Mouse (Mus musculus) embryo, embryonic 9.5 days (tissue): Measurements from ENCODE around the gene Ciart.
"Not testable (repeated sequence)": the region's sequence is repeated elsewhere in the genome, so short reads cannot be mapped to it uniquely, and the experiment has no call there.

Source experiments
- DNase-seq: peaks from one replicate; pipeline ENCODE4 v3.0.0-alpha.2; 2017; ENCODE audit errors: extremely low spot score

Gene Ciart

DNA sequence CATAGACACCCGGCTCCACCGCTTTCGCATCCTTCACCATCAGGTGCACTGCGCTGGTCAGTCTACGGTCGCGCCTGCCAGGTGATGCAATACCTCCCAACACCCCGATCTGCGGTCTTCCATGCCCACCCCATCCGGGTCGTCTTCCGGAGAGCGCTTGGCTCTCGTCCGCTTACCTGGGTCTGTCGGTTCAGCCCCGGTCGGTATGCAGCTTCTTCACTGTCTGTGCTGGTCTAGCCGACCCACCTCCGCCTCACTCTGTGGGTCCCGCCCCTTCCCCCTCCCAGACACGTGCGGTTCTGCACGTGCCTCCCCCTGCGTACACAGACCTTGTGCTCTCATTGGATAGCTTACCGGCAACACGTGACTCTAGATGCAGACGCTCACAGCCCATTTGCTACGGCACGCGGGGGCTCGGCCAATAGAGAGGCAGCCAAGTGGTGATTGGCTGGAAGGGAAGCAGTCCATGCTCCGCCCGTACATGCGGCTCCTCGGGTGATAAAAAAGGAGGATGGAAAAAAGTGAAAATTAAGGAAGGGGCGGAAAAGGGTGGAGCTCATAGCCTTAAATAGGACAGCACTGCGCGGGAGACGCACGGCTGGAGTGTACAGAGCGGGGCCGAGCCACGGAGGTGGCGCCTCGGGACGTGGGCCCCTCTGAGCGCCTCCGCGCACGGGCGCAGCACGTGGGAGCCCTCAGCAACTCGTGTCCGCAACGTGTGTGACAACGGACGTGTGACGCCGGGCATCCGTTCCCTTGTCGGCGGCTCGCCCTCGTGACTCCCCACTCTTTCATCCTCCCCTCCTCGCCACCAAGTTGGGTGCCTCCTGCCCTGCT is at the start of gene Ciart:
Gene Ciart (minus strand): TSS at position 273 of the 837 bp plus-strand sequence.
- peak; percentile 94 for DNase-seq

DNA sequence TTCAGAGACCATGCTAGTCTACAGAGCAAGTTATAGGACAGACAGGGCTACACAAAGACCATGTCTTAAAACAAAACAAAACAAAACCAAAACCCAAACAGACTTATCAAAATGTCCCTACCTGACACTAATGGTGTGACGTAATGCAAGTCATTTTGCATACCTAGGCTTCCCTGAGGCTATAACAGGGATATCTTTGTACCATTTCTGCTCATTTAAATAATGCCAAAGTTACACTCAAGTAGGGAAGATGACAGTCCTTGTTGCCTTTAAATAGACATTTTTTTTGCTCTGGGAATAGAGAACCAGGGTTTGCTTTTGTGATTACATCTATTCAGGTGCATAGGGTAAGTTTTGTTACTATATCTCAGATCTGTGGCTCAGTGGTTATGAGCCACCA is 49.4 kb upstream of the Ciart start:
- no peak for DNase-seq

DNA sequence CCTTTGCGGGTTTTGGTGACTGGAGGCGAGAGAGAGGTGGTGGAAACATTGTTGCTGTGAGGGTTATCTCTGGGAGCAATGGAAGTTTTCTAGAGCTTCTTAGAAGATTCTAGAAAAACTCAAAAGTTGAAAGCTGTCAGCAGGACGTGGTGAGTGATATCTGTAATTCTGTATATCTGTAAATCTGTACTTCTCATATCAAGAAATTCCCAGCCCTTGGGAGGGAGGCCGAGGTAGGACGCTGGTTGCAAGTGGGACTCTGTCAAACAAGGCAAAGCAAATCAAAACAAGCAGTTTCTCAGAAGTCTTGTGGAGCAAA is 48.4 kb upstream of the Ciart start:
- peak; percentile 39 for DNase-seq

DNA sequence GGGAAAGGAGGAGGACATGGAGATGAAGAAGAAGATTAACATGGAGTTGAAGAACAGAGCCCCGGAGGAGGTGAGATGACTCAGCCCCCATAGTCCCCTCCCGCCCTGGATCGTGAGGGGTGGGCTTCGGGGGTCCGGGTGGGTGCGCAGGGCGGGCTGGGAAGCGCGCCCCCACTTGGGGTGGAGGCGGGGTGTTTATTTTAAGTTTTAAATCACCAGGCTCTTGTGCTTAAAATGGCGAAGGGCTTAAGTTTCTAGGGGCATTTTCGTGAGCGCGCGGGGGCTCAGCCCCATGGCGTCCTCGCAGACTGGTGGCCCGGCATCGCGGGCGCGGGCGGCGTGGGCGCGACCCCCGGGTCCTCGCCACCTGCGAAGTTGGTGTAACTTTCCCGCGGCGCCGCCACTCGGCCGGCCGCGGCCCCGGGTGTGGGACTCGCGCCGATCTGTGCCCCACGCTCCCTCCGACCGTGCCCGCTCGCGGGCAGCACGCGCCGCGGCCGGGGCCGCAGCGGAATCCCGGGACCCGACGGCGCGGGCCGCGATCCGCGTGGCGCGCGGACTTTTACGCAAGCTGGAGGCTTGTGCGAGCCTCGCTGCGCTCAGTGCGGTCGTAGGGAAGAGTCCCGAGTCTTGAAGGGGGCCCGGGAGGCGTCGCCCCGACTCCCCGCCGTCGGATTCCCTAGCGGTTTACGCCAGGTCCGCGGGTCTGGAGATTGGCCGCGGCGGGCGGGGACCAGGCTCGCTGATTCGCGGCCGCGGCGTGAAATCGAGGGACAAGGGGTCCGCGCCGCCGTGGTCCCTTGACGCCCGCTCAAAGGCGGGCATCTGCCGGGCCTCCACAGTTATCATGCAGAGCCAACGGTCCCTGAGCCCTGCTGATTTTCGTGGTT is 47.8 kb upstream of the Ciart start:
- peak; percentile 62 for DNase-seq

DNA sequence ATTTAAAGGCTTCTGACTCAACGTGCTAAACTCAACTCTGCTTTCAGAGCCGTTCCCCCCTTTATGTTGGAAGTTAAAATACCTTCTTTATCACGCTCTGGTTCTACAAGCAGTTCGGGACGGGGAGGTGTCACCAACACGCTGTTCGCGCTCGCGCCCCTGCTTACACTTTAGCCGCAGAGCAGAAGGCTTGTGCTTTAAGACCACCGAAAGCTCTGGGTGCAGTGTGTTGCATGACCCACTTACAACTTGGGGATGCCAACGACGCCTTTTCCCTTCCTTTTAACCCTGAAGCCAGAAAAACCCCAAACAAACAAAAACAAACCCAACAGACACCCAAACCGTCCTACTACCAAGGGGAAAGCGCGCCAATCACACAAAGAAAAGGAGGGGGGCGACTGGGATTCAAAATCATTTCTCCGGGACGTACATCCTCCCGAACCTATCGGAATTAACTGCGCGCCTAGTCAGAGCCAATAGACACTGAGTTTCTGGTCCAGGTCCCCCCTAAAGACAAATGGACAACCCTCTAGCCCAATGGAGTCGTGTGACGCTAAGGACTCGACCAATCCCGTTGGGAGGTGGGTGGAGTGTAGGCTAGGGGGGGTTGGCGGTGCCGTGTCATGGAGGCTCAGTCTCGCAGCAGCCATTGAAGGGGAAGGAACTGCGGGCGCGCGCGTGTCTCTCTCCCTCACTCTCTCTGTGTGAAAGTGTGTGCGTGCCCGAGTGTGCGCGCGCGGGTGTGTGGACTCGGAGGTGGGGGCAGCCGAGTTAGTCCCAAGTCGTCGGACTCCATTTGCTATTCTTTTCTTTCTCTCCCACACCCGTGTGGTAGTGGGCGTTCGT is 46.8 kb upstream of the Ciart start, which contains the start of gene Anp32e:
Gene Anp32e (plus strand): TSS at position 589 of the 846 bp plus-strand sequence.
- DNase-seq = peak; percentile 98

DNA sequence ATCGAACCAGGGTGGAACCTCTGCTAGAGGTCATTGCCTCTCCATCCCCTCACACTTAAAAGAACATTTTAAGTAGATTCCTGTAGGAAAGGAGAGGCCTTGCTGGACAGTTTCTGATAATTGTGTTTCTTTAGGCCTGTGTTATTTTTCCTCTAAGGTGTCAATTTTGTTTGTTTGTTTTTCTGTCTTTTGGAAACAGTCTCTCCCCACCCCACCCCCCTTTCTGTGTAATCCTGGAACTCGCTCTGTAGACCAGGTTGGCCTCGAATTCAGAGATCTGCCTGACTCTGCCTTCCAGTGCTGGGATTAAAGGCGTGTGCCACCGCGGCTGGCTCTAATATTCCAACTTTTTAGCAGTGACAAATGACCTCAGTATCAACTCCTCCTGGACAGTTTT is 46.2 kb upstream of the Ciart start:
- no peak for DNase-seq

DNA sequence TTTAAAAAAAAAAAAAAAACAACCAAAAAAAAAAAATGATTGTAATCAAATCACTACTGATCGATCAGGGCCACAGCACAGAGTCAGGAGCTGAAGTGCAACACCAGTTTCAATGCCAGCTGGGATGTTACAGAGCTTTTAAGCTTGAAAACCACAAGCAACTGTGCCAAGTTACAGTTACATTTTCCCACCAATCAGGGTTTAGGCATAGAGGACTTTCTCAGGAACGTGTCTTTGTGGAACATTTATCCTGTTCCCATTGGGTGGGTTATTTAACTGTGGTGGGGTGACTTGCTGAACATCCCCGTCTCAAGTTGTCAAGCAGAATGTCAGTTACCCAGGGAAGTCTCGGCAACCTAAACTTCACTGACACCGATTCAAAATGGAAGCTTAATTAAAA is 43.0 kb upstream of the Ciart start:
- DNase-seq = no peak

DNA sequence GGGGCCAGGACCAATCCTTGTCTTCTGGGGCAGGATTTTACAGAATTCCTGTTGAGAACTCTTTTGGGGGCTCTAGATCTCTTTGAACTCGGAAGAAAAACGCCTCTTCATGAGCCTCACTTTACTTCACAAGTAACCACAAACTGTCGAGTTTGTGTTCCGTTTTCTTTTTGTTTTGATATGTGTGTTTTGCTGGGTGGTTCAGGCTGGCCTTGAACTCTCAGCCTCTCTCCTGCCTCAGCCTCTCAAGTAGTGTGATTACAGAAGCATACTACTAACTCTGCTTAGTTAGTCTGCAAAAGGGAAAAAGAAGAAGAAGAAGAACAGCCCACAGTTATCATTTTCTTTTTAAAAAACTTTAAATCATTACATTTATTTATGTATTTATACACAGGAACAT is 42.1 kb upstream of the Ciart start:
- no peak for DNase-seq

DNA sequence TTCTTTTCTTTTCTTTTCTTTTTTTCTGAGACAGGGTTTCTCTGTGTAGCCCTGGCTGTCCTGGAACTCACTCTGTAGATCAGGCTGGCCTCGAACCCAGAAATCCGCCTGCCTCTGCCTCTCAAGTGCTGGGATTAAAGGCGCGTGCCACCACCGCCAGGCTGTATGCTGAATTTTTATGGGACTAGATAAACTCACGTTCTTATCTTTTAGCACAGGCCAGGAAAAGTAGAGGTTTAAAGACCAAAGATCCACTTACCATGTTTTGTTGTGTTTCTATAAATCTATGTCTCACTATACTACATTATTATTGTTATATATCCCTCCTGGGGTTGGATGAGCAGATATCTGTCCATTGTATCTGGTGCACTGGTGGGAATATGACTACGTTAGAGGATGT is 41.4 kb upstream of the Ciart start:
- DNase-seq = not testable (repeated sequence)

DNA sequence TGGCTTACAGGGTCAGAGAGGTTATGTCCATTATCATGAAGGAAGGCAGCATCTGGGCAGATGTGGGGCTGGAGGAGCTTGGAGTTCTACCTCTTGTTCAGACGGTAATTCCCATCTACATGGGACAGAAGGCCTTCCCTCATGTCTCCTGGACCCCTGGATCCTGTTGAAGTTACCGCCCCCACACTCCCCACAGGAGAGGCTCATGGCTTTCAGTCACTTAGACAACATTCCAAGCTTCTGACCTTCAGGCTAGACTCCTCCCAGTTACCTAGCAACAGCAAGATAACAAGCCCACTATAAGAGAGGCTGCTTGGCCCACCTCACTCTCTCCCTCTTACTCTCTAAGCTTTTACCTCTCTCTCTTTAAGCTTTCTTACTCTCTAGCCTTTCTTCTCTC is 38.5 kb upstream of the Ciart start:
- DNase-seq = not testable (repeated sequence)

DNA sequence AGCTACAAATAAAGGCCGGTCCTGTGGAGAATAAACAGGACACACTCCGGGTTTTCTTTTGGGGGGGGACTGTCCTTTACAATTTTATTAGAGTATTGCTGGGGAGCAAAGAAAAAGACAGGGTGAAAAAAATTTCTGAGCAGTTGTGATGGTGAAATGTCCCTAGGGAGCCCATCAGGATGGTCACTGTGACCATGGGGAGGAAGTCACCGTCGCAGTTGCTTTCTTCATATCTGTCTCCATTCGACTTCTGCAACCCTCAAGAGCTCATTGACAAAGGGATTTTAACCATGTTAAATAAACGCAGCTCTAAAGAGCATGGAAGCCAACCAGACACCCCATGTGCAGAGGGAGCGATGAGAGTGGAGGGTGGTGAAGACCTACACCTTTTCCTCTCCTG is 34.7 kb upstream of the Ciart start:
- no peak for DNase-seq

DNA sequence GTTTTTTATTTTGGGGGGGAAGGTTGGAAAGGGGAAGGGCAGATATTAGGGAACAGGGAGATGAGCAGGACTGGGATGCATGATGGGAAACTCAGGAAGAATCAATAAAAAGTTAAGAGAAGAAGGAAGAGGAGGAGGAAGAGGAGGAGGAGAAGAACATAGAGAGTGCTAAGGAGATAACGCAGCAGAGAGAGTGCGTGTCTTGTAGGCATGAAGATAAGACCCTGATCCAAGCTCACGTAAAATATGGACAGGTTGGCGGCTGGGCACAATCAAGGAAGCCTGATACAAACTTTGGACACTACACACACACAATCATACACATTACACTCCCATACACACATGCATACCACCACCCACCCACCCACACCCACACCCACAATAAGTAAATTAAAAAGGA is 32.7 kb upstream of the Ciart start:
- no peak for DNase-seq

DNA sequence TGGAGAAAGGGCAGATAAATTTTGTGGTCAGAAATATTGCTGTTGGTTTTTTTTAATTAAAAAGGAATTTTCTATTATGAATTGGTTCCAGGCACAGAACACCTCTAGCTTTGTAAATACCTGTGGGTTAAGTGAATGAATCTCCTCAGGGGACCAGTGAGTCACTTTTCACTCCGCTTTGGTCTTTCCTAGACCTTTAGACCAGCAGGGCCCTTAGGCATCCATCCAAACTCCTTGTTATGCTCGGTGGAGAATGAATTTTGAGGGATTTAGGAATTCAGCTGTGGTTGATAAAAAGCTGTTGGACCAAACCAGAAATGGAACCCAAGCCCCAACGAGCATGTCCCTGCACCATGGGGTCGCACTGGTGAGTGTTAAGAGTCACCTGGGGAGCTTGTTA is 25.6 kb upstream of the Ciart start:
- no peak for DNase-seq

DNA sequence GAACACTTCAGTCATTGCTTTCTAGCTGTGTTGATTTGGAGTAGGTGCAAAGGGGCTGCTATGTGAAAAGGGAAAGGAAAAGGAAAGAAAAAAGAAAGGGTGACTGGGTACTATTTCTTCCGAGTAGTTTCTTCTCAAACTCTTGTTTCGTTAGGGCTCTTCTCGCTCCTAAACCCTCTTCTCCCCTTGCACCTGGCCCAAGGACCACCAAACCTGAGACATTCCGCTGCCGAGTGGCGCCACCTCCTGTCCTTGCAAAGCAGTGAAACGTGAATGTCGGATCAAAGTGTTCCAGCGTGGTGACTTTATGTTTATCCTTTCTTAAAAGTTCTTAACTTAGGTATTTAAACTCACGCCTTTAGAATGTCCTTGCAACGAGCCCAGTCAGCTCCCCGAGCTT is 24.8 kb upstream of the Ciart start:
- peak; percentile 76 for DNase-seq

DNA sequence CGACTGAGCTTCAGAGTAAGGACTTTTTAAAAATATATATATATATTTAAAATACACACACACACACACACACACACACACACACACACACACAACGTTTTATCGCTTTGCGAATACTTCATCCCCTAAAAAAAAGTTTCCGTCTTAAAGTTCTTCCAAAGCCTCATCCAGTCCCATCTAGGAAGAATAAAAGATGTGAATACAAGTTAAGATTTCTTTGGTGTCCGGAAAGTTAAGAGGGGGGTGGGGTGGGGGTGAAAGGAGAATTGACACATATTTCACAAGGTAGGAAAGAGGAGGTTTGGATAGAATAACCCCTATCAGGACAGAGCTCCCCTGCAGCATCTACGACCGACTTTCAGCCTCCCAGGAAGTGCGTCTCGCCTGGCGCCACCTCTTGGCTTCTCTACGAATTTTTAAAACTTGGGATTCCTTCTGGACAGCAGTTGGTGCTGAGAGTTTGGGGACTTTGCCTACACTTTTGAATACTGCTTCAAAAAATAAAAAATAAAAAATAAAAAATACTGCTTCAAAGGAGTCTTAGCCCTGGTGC is 24.0 kb upstream of the Ciart start:
- peak; percentile 77 for DNase-seq

DNA sequence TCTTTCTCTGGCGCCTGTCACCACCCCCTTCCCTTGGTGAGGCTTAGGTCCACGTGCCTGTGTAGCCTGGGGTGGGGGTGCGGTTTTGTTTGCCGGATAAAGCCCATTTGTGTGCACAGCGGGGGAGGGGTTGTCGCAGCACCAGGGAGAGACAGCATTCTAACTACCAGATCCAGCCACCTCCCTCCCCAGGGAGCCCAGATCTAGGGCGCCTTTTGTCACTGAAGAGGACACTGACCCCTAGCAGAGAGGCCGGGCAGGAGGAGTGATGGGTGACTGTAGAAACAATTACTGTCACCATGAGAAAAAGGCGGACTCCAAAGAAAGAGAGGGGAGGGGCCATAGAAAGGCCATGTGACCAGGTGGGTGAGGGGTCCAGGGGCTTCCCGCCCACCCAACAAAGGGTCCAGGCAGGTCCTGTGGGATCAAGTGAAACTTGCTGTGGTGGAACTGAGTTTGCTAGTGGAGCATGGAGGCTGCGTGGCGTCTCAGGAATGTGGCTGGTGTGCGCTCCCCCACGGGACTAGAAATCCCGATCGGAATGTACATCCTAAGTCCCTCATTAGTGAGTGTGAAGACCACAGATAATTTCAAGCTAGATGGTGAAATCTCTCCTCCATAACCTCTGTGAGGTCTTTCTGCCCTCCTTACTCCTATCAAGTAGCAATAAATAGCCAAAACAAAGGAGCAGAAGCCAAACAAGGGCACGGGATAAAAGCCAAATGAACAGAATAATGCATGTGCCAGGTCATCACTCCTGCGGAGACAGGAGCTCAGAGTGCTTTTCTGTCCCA is 23.3 kb upstream of the Ciart start:
- DNase-seq = peak; percentile 90

DNA sequence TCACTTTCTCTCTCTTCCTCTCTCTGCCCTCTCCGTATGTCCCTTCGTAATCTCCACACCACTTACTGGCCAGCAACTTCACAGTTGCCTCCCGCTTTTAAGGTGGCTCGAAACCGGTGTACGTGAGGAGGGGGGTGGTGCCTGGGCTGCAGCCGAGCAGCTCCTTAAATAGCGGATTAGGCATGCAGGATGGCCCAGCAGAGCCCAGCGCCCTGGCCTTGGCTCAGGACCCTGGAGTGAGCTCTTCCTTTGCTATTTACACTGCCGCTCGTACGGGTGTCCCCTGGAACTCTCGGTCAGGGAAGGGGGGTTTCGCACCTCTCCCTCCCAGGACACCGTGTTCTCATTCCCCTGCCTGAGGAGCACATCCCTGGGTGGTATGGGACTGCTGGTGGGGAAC is 22.5 kb upstream of the Ciart start, which contains the start of gene Car14:
Gene Car14 (minus strand): TSS at position 124 of the 400 bp plus-strand sequence.
- peak; percentile 78 for DNase-seq

DNA sequence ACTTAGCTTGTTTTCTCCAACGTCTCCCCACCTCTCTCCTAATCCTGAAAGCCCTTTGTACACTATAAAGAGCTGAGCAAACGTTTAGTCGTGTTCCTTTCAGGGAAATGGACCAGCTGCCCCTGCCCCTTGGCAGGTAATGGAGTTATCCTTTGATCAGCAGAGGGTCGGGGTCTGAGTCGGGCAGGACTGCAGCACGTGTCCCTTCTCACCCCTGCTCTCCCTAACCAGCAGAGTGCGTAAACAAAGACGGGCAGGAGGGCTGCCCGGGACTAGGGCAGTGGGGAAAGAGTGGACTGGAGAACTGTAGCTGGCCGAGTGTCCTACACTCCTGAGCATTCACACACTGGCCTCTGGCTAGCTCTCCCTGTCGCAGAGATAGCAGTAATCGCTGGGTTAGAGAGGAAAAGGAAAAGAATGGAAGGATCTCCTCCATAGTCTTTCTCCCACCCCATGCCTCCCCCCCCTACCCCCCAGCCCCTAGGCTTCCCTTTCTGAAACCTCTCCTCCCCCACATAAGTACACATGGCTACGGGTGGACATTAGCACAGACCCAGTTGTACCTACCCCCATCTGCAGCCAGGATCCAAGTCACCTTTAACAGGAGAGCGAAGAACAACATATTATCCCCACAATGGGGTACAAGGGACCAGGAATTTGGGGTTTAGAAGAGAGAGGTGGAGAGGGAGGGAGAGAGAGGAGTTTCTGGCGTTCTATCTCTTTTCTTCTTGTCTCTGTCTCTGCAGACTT is 21.9 kb upstream of the Ciart start:
- peak; percentile 72 for DNase-seq

DNA sequence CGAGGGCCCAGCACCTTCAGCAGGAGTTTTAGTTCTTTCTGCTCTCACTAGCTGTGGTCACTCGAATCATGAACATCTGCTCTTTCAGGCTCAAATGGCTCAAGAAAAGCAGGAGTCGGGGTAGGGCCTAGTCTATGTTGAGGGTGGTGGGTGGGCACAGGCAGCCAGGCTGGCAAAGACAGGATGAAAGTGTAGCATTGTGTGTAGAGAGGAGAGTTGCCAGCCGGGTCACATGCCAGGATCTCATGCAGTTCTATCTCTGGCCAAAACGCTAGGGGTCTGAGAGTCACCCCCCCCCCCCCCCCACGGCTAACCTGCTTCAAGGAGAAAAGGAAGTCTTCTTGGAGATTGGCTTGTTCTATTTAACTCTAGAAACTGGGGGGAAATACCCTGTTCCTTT is 20.6 kb upstream of the Ciart start:
- peak; percentile 24 for DNase-seq

DNA sequence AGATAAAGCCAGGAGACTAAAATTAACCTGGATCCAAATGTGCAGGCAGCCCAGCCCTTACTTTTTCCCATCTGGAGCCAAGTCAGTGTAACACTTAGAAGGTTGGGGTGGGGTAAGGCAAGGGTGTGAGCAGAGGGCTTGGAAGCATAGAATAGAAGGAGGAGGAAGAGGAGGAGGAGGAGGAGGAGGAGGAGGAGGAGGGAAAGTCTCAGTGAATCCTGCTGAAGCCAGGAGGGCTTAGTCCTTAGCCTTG is 20.2 kb upstream of the Ciart start:
- no peak for DNase-seq
